Mouse (Mus musculus) cerebellum, adult 2 months (tissue): ENCODE results near the gene Zfp292.

Experiments used
- CTCF ChIP-seq: fragments of 200-500 bp; IDR thresholded peaks from 2 replicates; pipeline ENCODE4 v1.5.1; 2011; ENCODE audit warnings: low read depth, mild to moderate bottlenecking, control low read depth, low read length, moderate library complexity, borderline replicate concordance; ENCODE audit not compliant: insufficient read depth
- POLR2A ChIP-seq: fragments of 200-500 bp; IDR thresholded peaks from 2 replicates; pipeline ENCODE4 v1.6.1; 2011; ENCODE audit warnings: low read length, control low read depth, borderline replicate concordance; ENCODE audit not compliant: insufficient read depth

GRCm38 (mm10) chr4:34785646-34786045 is 97.1 kb downstream of the Zfp292 start:
- no peak for TF ChIP-seq CTCF
- no peak for TF ChIP-seq POLR2A
